Mouse (Mus musculus) left cerebral cortex, adult 8-10 months (tissue): ENCODE results near the gene Msmp. TPM values are rescaled to one million over a fixed set of nuclear protein-coding genes. Genes with fewer than 3 reads are reported as not detected.
"Not testable (repeated sequence)": the region's sequence is repeated elsewhere in the genome, so short reads cannot be mapped to it uniquely, and the experiment has no call there.

Source experiments
- DNase-seq, 2 experiments: peaks; one replicate each; pipeline ENCODE4 v3.0.0; 2022; ENCODE audit warnings: low spot score in 2 of 2
- total RNA-seq, 4 experiments: library from RNA; stranded (reverse); gene quantifications; 2 replicates each; pipeline ENCODE4 v1.2.4; 2022

The Msmp gene
- total RNA-seq, 4 experiments from 2014 or later, result 1.1 TPM; not detected in 3

DNA sequence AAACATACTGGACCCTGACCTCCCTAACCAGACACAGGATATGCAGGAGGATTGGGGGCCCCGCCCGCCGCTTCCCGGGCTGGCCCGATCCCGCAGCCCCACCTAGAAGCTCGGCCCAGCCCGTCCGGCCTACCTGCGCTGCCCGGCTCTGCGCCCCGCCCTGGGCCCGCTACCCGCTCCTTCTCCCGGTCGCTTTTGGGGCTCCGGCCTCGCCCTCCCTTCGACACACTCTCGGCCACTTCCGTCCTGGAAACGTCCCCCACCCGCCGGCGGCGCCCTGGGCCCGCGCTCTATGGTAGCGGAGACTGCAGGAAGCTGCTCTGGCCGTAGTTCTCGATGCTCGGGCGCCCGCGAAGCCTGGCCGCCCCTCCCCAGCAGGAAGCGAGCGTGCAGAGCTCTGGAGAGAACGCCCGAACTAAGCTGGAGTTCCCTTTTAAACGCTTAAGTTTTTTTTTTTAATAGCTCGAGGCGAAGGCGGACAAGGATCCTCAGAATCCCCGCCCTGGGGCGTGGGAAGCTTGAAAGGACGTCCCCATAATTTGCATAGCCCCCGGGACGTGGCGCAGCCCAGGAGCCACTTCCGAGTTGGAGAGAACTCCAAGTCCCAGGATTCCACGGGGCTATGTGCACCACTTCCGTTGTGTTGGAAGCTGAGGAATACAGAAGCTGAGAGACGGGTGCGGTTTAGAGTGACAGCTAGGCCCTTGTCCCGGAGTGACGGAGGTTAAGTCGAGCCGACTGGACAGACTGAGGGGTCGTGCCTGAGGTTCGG is 22.1 kb downstream of the Msmp start, which contains the start of the genes Creb3 and Tln1:
Gene Creb3, plus strand, starts transcription at position 336 of the 772 bp plus-strand sequence.
Gene Tln1, minus strand, starts transcription at position 695 of the 772 bp plus-strand sequence.
- peak; percentile 91 to 94 for DNase-seq

DNA sequence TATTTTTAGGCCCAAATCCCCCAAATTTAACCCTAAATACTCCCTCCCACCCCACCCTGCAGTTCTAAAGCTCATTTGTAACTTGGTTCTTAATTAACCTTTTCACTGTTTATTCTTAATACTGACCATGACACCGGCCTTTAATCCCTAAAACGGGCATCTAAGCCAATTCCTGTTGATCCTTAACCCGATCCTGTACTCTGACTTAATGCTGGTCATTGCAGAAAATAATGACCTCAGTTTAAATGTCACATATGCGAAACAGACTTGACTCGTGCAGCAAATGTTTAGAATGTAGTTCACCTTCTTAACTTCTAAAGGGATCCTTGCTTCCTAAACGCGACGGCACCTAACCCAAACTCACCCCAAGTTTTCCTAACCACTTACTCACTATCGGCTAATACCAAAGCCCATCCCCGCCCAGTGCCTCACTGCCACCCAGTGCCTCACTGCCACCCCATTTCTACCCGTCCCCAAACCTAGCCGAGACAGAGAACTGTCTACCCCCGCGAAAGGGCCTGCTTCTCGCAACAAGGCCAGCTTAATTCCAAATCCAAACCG is 22.8 kb downstream of the Msmp start:
- DNase-seq, result no peak

- DNase-seq, result no peak
Measured at GRCm38 (mm10) chr4:43560976-43561375, 23.3 kb downstream of the Msmp start.

GRCm38 (mm10) chr4:43560243-43560611 is 24.1 kb downstream of the Msmp start:
- DNase-seq, result no peak

GRCm38 (mm10) chr4:43559519-43560242 is 24.6 kb downstream of the Msmp start:
- no peak for DNase-seq

- no peak for DNase-seq
Measured at GRCm38 (mm10) chr4:43558631-43559356, 25.5 kb downstream of the Msmp start.

- DNase-seq, result no peak
Measured at GRCm38 (mm10) chr4:43558028-43558630, 26.2 kb downstream of the Msmp start.

DNA sequence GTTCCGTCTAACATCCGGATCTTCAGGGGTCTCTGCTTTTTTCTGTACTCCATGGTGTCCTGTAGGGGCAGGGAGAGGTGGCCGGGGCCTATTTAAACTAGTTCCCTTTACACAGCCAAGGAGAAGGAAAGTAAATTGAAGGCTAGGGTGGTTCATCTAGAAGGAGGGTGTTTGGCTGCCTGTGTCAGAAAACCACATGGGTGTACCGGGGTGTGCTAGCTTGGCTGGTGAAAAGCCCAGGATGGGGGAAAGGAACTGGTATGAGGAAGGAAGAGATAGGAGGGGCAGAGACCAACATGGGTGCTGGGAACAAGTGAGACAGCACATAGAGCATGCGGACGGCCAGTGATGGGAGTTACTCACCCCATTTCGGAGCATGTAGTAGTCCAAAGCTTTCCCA is 28.4 kb downstream of the Msmp start:
- no peak for DNase-seq

GRCm38 (mm10) chr4:43553891-43554290 is 30.4 kb downstream of the Msmp start:
- DNase-seq, result no peak

GRCm38 (mm10) chr4:43552437-43552836 is 31.9 kb downstream of the Msmp start:
- DNase-seq, result peak in 1 of 2 experiments; percentile 76

- DNase-seq, result not testable (repeated sequence)
Measured at GRCm38 (mm10) chr4:43551854-43552253, 32.4 kb downstream of the Msmp start.

- DNase-seq, result no peak
Measured at GRCm38 (mm10) chr4:43549055-43549454, 35.2 kb downstream of the Msmp start.

- no peak for DNase-seq
Measured at GRCm38 (mm10) chr4:43547160-43547559, 37.1 kb downstream of the Msmp start.

GRCm38 (mm10) chr4:43546375-43547047 is 37.8 kb downstream of the Msmp start:
- DNase-seq, result no peak

DNA sequence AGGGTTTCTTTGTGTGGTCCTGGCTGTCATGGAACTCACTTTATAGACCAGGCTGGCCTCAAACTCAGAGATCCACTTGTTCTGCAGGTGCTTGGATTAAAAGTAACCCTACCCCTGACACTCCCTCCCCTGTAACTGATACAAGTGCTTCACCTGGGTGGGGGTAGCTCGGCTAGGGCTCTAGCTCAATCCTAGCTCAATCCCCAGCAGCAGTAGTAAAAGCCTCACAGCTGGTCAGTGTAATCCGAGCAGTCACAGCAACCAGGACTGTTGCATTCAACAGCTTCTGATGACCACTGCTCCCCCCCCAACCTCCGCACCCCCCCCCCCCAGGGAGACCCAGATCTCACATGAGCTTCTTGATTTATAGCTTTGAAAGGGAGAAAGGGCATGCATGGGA is 42.2 kb downstream of the Msmp start:
- DNase-seq, result no peak

DNA sequence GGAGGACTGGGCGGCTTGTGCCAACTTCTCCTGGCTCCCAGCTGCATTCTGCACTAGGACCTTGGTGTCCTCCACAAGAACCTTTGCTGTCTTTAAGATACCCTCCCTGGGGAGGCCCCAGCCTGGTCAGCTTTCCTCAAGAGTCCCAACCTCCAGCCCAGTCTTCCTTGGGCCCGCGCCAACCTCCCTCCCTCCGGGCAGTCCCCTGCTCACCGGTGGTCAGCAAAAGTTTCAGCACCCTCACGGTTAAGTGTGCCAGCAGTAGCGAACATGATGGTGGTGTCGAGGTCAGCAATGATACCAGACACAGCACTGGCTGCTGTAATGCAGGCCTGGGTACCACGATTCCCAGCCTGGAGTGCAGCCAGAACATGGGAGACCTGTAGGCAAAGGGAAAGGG is 48.3 kb downstream of the Msmp start:
- DNase-seq, result no peak

GRCm38 (mm10) chr4:43535628-43536027 is 48.7 kb downstream of the Msmp start:
- no peak for DNase-seq

DNA sequence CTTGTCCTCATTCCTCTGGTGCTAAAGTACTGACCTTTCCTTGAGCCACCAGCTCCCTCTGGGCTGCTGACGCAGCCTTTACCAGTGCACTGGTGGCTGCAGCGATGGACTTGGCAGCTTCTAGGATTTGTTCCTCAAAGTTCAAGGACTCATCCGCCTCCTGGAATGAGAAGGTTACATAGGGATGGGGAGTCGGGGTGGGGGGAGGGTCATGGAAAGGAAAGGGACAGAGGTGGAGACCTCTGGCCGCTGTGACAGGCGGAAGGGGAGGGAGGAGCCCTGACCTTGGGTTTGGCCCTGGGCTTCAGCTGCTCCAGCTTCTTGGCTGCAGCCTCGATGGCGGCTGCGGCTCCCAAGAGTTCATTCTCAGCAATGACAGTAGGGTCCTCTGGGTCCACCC is 51.0 kb downstream of the Msmp start:
- no peak for DNase-seq
